Mouse (Mus musculus) gastrocnemius, postnatal 14 days (tissue): ENCODE results near the gene T2. TPM values are rescaled to one million over a fixed set of nuclear protein-coding genes. Genes with fewer than 3 reads are reported as not detected.
"Not testable (repeated sequence)": the region's sequence is repeated elsewhere in the genome, so short reads cannot be mapped to it uniquely, and the experiment has no call there.

Experiments used
- DNase-seq: peaks from one replicate; pipeline ENCODE4 v3.0.0; 2021; ENCODE audit warnings: mixed read lengths
- intact Hi-C: fragments of 180-260 bp; cut with DNase I; formaldehyde crosslinking; loops from one replicate; pipeline ENCODE4 v1.15.1; 2025; ENCODE audit warnings: low total_unique reads
- long read RNA-seq, 2 experiments: library from polyadenylated mRNA; stranded (forward); transcript quantifications; one replicate each; pipeline ENCODE4 v2.0.0; 2021
- total RNA-seq, 2 experiments: library from RNA; stranded (reverse); gene quantifications; 2 replicates each; pipeline ENCODE4 v1.2.3; 2021

T2 gene
- not detected for total RNA-seq
- long read RNA-seq, experiment 1, result 0 reads
- long read RNA-seq, experiment 2, result 0 reads

DNA sequence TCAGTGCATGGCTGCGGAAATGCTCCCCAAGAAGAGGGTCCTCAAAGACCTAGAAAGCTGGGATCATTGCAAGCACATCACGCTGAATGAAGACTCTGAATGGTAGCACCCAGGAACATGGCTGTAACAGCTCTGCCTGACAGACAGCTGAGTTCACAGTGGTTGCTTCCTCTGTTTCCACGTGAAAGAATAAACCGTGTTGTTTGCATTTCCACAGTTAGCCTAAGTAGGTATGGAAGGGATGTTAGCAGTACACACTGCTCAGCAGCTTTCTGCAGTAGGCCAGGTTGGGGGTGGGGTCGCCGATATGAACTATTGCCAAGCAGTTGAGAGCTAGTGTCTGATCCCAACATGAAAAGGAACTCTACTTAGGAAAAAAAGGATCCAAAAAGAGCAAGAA is at the start of gene T2:
TSS of gene T2 (plus strand) at position 301 of the 400 bp plus-strand sequence.
- no peak for DNase-seq
- intact Hi-C loops, result no loop called here

DNA sequence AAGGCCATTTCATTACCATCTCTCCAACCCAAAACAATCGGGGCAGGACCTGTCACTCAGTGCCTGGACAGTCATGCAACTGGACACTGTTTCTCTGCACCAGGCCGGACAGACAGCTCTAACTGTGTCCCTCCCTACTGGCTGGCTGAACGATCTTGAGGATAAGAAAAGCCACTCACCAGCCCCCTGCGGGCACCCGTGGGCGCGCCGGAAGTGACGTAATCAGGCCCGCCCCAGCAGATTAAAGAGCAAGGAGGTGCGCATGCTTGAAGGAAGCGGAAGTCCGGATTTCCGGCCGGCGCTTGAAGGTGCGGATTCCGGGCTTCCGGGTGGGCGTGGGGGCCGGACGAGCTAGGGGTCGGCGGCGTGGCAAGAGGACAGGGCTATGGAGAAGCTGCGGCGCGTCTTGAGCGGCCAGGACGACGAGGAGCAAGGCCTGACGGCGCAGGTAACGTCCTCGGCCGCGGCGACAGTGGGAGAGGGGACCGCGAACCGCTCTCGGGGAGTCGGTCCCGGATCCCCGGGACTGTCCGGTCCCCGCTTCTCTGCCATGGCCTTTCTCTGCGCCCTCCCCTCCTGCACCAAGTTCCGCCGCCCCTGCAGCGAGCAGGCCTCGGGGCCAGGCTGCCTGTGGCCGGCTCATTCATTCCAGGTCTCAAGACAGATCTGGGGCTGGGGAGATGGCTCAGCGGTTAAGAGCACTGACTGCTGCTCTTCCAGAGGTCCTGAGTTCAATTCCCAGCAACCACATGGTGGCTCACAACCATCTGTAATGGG is 44.8 kb upstream of the T2 start, which contains the start of gene Sft2d1:
TSS of gene Sft2d1 (plus strand) at position 265 of the 777 bp plus-strand sequence.
- intact Hi-C loops, result loop anchor here (10.0 kb wide), 1 partner anchor 64 kb away; no protein-coding TSS in a partner anchor
- DNase-seq, result peak; percentile 97

DNA sequence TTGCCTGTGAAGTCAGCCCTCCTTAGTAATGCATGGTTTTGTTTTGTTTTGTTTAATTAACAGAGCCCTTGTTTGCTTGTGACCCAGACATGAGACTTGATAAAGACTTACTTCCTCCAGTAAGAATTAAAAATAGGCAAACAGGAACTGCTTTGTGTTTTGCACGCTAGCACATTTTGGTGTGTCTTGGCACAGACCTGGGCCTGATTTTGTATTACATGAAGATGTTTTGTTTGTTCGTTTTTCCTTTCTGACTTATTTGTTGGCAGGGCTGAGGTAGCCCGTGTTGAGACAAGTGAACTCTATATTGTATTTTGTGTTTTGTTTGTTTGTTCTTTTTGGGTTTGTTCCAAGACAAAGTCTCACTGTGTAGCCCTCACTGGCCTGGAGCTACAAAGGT is 44.0 kb upstream of the T2 start:
- intact Hi-C loops, result loop anchor here (10.0 kb wide), 1 partner anchor 63 kb away; no protein-coding TSS in a partner anchor
- no peak for DNase-seq

DNA sequence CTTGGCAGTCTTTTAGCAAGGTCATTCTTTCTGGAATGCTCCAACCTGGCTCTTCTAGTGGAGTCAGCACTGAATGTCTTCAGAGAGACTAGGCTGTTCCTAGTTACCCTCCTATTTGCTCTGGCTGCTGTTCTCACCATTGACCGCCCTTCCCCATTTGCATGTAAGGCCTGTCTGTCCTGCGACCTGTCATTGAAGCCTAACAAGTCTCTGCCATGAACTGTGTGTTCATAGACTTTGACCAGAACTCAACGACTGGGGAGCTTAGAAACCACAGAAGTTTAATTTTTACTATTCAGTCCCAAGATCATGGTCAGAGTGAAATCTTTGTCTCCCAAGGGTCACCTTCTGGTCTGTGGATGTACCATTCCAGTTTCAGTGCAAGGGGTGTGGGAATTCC is 41.8 kb upstream of the T2 start:
- no peak for DNase-seq
- intact Hi-C loops, result loop anchor here (10.0 kb wide), 1 partner anchor 61 kb away; no protein-coding TSS in a partner anchor

DNA sequence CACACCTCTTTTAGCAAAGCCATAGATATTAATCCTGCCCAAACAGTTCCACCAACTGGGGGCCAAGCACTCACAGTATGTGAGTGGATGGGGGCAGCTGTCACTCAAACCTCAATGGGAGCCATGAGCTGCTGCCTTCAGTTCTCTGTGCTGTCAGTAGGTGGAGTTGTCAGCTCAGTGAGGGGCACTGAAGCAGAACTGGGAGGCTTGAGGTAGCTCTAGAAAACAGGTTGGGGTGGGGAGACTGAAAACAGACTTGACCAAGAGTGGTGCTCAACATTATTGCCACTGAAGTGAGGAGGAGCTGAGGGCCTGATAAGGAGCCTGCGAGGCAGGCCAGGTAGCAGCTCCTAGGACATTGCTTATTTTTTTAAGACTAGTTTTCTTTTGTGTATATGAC is 39.5 kb upstream of the T2 start:
- intact Hi-C loops, result loop anchor here (10.0 kb wide), 1 partner anchor 59 kb away; no protein-coding TSS in a partner anchor
- no peak for DNase-seq

DNA sequence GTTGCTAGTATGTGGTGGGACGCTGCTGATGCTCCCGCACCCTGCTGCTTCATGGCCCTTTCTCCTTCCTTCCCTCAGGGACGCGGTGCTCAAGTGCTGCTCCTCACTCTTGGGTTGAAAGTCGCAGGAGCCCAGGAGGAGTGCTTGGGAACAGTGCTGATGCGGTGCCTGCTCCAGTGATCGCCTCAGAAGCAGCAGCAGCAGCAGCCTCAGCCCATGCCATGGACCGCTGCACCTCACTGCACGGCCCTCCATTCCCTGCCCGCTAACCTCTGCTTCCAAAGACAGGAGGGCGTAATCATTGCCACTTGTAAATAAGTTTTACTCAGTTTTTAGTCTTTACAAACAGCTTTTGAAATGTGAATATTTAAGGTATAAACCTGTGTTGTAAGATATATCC is 28.9 kb upstream of the T2 start:
- DNase-seq, intact Hi-C loops: not testable (repeated sequence)

DNA sequence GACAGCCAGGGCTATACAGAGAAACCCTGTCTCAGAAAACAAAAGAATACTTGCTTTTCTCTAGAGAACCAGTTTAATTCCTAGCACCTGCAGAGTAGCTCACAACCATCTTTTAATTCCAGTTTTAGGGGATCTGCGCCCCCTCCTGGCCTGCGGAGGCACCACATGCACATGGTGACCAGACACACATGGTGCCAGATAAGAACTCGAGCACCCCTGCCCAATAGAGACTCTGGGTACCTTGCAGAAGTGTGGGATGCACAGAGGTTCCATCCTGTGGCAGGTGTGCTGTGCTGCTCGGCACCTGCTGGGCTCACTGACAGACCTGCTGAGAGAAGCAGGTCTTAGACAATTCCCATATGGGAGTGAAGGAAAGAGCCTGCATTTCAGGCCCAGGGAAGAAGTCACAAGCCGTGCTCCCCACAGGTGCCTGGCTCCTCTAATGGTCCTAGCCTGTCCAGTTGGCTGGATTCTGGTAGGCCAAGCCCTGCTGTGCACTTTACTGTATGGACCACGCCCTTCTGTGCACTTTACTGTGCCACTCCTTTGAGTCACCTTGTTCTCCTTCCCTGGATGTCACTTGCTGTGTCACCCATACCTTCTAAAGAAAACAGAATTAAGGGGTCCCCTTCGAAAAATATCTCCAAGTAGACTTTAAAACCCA is 27.1 kb upstream of the T2 start:
- intact Hi-C loops, result no loop called here
- no peak for DNase-seq

DNA sequence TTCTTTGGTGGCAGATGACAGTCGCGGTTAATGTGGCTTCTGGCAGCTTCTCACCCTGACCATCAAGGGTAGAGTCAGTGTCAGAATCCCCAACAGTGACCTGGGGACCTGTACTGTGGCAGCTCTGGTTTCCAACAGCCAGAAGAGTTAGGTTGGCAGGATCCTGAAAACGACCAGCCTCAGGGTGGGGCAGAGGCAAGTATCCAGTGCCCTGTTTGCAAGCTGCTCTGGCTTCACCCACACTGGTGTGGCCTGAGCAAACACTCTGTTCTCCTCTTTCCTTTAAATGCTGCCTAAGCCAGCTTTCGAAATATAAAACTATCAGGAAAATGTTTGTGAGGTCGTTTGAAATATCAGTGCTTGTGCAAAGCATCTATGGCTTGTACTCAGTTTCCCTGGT is 25.2 kb upstream of the T2 start:
- intact Hi-C loops, result no loop called here
- no peak for DNase-seq

DNA sequence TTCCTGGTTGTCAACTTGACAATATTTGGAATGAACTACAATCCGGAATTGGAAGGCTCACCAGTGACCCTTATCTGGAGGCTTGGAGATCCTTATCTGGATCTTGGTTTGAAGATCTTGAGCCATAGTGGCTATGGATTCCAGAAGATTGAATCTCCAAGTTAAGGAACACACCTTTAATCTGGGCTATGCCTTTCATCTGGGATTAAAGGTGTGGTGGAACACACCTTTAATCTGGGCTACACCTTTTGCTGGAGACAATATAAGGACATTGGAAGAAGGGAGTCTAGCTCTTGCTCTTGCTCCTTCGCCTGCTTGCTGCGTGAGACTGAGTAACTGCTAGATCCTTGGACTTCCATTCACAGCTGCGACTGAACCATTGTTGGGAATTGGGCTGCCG is 18.6 kb upstream of the T2 start, which contains the start of gene Prr18:
TSS of gene Prr18 (plus strand) at position 301 of the 400 bp plus-strand sequence.
- intact Hi-C loops, result not testable (repeated sequence)

DNA sequence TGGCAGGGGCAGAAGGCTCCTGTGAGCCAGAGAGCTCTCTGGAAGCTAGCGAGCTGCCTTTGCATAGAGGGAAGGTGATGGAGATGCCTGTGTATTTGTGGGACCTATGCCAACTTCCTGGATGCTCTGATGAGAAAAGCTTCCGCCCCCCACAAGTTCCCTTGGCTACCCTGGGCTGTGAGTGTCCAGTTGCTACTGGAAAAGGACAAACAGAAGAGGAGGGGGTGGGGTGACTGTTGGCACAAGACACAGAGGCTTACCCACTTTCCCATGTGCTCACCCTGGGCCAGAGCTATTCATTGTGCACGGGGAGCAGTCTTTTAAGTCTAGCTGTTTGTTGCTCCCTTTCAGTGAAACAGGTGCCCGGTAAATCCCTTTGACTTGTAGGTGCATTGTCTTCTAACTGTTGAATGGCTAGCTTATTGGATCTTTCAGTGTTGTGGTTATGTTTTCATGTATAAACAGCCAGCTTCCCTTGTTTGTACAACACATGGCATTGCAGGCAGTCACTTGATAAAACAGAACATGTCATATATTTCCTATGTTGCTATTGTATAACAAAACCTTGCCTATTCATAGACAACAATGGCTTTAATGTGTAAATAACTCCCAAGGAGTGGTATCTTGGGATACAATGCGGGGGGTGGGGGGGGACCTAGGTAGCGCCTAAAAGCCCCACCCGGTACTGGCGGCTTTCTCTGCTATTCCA is 16.0 kb upstream of the T2 start:
- intact Hi-C loops, result no loop called here

More for the DNA sequence above, 18.6 kb upstream of the T2 start, which contains the start of gene Prr18:
- not testable (repeated sequence) for DNase-seq

DNA sequence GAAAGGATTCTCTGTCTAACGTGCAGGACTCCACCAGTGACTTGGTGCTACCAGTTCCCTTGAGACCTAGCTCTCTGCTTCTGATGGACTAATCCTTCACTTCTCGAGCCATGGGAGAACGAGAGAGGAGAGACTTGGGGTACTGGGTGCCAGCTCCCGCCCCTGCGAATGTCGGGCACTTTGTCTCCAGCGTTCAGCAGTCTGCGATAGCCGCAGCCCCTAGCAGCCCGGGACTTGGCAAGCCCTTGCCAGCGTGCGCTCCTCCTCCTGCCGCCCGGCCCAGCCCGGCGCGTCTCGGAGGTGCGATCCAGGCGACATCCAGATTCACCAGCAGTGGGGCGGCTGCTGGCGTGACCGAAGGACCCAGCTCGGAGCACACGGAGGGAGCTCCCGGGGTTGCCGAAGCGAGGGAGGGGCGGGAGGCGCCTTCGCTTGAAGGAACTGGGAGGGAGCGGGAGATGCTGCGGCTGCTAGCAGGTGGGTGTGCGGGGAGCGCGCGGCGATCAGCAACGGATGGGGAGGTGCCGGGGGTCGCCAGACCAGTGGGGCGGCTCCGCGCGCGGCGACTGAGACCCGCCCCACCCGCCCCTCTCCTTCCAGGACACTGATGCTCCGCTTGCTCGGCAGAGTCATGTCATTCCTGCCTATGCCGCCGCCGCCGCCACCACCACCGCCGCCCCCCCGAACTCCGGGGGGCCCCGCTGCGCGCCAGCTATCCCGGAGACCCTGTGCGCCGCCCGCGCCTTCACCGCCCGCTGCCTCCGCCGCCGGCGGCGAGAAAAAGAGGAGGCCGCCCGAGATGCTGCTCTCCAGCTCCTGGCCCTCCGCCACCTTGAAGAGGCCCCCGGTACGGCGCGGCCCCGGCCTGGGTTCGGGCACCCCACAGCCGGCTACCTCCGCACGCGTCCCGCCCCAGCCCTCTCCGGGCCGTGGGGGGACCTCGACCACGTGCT is 15.1 kb upstream of the T2 start:
- peak; percentile 16 for DNase-seq
- intact Hi-C loops, result no loop called here

More for the DNA sequence above, 16.0 kb upstream of the T2 start:
- DNase-seq, result no peak

DNA sequence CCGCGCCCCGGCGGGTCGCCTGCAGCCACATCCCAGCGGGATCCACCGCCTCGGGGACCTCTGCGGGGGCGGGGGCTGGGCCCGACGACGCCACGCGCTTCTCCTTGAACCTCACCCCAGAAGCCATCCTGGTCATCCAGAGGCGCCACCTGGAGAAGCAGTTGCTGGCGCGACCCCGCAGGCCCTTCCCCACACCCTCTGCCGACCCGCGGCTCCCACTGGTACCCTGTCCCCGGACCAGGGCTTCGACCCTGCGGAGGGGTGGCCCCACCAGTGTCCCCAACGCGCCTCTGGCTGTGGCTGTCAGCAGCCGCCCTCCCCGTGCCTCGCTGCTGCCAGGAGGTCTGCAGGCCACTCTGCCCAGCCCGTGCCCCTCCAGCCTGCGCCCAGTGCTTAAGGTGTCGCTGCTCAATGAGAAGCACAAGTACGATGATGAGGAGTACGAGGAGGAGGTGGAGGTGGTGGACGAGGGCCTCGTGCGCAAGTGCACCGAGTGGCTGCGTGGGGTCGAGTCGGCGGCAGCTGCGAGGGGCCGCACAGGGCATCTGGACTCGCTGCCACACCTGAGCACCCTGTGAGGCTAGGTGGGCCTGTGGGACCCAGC is 14.3 kb upstream of the T2 start:
- DNase-seq, result no peak
- intact Hi-C loops, result no loop called here

DNA sequence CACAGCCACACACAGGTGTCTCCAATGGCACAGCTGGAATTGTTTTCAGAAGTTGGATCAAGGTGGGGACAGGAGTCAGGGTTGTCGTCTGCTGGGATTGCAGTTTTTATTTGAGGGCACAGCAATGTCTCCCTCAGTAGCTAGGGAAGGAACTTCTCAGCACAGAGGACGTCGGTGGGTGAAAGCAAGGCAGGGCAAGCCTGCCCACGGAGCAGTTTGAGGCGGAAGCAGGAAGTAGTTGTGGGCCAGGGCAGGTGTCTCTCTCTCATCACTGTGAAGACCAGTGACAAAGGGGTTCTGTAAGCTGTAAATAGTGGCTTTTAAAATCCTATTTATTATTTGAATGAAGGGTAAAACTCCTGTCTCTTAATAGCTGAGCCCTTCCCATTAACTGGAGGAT is 13.1 kb upstream of the T2 start:
- no peak for DNase-seq
- intact Hi-C loops, result no loop called here

DNA sequence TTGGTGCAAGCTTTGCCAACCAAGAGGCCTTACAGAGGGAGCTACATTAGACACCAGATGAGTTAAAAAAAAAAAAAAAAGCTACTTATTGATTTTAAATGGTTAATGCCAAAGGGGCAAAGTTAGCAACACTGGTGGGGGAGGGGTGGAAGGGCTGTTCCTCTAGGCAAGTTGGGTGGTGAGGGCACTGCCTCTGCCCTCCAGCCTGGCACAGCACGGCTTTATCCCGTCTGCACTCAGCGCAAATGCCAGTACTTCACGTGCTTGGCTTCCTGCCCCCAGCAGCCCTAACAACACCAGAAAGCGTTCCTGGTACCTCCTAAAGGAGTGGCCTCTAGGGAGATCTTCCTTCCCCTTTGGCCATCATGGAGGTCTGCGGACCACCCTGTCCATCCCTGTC is 12.4 kb upstream of the T2 start:
- DNase-seq, result no peak
- intact Hi-C loops, result no loop called here

DNA sequence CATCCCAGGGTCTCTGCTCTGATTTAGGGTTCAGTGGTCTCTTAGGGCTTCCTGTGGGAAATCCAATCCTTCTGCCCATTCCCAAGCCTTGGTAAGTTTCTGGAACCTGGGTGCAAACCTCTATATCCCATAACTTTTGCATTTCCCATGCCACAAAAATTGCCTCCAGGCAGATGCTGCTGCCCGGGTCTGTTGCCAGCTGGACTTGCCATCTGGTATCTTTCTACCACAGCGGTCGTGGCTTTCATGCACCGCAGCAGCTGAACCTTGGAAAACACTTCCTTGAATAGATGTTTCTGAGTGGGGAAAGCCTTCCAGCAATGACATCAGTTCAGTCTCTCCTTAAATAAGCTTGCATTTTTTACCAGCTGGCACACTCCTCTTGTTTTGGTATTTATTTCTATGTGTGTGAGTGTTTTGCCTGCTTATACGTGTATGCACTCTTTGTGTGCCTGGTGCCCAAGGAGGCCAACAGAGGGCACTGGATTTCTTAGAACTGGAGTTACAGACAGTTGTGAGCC is 8.0 kb upstream of the T2 start:
- DNase-seq, result no peak
- intact Hi-C loops, result no loop called here

DNA sequence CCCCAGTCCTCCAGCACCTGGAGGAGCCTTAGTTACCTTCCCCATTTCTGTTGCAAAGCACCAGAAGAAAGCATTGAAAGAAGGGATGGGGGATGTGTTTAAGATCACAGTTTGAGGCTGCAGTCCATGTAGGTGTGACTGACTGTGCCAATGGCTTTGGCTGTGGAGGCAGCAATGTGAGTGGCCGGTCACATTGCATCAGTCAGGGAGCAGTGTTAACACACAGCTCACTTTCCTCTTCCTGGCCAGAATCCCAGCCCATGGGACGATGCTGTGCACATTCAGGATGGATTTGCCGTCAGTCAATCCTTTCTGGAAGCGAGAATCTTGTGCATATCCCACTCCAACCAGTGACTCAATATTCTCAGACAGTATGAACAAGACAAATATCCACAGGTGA is 6.9 kb upstream of the T2 start:
- intact Hi-C loops, result no loop called here
- DNase-seq, result no peak

DNA sequence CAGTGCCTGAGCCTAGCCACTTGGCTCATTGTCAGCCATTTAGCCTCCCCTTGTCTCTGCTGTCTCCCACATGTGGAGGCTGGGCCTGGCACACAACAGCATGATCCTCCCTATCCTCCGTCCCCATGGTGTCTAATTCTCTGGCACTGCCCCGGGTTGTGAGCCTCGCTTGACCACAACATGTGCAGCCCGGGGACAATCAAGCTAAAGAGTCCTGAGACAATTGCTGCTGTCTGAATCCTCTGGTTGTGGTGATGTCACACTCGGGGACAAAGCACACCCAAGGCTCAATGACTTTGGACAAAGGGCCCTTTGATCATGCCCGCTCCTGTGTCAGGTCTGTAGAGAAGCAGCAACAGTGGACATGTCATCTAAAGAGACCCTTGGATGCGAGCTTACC is 4.7 kb upstream of the T2 start:
- DNase-seq, result no peak
- intact Hi-C loops, result no loop called here

DNA sequence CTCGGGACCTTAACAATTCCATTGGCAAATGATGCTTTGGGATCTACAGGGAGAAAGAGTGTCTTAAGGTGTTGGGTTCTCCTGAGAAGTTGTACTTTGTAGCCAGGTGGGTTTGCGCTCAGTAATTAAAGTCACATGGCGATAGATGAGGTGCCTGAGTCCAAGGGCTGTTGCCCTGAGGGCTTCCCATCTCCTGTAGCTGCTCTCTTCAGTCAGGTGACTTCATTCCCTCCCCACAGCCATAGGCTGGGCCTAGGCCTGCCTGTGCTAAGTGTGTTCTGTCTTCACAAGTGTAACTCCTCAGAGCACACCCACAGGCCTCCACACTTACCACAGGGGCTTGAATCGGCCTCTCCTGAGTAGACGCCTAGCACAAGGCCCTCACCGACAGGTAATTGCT is 1.7 kb downstream of the T2 start:
- intact Hi-C loops, result no loop called here
- DNase-seq, result no peak
